Mouse (Mus musculus) liver, adult 2 months (tissue): ENCODE measurements around the gene Rpgrip1.

Source experiments
- CTCF ChIP-seq: fragments of 200-500 bp; IDR thresholded peaks from 2 replicates; pipeline ENCODE4 v1.5.1; 2011; ENCODE audit warnings: low read depth, low read length, control low read depth
- POLR2A ChIP-seq: fragments of 200-500 bp; IDR thresholded peaks from 2 replicates; pipeline ENCODE4 v1.6.1; 2011; ENCODE audit warnings: low read length, control low read depth; ENCODE audit not compliant: insufficient read depth; ENCODE audit errors: extremely low read depth

DNA sequence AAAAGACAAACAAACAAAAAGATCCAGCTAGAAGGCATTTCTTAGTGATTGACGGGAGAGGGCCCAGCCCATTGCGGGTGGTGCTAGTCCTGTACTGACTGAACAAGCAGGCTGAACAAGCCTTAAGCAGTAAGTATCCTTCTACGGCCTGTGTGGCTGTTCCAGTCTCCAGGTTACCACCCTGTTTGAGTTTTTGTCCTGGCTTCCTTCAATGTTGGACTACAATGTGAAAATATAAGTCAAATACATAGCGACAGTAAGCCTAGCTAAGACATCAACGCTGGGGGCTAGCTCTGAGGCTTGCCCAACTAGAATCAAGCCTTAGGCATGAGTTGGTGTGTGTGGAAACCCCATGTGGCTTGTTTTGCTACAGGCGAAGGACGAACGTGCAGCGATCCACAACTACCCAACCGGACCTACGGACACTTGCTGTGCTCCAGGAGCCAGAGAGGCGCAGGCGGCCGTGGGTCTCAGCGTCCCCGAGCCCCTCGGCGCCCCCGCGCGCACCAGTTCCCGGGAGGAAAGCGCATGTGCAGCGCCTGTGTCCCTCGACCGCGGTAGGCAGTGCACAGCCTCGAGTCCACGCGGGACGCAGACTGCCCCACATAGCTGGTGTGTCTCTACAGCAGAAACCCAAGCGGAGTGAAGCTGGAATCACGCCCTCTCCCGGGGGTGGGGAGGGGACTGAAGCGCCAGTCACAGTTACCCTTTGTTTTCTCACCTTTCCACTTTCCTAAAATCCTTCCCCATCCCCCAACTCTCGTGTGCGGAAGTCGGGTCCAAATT lies 8.5 kb downstream of the Rpgrip1 start:
- TF ChIP-seq CTCF: peak; percentile 10; the same call in 1 of the 2 replicates
- TF ChIP-seq POLR2A: no peak
